Mouse (Mus musculus): ENCODE data around the gene Timp1. TPM values are rescaled to one million over a fixed set of nuclear protein-coding genes. Genes with fewer than 3 reads are reported as not detected.
A peak's percentile ranks its signal among the peaks of the same experiment; 100 is the strongest.

The Timp1 gene
- 20.2 and 26.5 TPM in 2 replicates for polyA plus RNA-seq (2015; fragmentation: Nextera tagmentation; extraction: Ambion mirVana)

DNA sequence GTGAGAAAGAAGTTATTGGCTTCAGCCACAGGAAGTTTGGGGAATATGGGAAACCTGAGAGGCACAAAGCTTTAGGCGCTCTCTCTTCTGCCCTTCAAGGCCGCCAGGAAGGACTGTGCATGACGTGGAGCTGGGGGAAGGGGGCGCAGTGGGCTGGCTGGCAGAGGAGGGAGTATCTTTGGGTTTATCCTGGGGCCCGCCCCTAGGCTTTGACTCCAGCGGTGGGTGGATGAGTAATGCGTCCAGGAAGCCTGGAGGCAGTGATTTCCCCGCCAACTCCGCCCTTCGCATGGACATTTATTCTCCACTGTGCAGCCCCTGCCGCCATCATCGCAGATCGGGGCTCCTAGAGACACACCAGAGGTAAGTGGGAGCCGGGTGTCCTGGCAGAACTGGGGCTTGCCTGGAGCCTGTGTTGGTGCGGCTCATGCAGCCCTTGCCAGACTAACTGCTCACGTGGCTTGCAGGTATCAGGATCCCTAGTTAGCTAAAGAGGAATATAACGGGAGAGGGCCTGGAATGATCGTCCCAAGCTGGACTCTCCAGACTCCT, at the start of gene Timp1:
Gene Timp1, plus strand, starts transcription at position 205 of the 552 bp plus-strand sequence.
- Histone ChIP-seq H3K4me3 (ENCODE audit: low read depth, low read length) (peak within 1 kb of the TSS; percentile 26), H3K27me3 (replicated peaks; ENCODE audit: insufficient read depth, low read length) (no peaks in the 10 kb centered on the region), H3K9ac (replicated peaks; ENCODE audit: low read depth) (no peak within 1 kb of the TSS), H3K4me2 (replicated peaks; ENCODE audit: low read depth, low read length) (peak within 1 kb of the TSS; percentile 48), H3K27ac (ENCODE audit: low read length) (no peak within 1 kb of the TSS), H3K9me3 (ENCODE audit: low read length) (no peaks in the 10 kb centered on the region), H3K4me1 (ENCODE audit: insufficient read depth, low read depth, low read length) (no peaks in the 10 kb centered on the region), H3K36me3 (ENCODE audit: insufficient read depth, low read length) (no peaks in the 10 kb centered on the region)
- TF ChIP-seq CTCF (IDR thresholded peaks at IDR 0.05) (peak; percentile 45), EP300 (IDR thresholded peaks at IDR 0.05) (no peak)
- WGBS, result 13% methylated on average over 16 of the region's 18 CpGs
- ATAC-seq (peak; percentile 96), DNase-seq (ENCODE audit: low spot score) (peak; percentile 74)

DNA sequence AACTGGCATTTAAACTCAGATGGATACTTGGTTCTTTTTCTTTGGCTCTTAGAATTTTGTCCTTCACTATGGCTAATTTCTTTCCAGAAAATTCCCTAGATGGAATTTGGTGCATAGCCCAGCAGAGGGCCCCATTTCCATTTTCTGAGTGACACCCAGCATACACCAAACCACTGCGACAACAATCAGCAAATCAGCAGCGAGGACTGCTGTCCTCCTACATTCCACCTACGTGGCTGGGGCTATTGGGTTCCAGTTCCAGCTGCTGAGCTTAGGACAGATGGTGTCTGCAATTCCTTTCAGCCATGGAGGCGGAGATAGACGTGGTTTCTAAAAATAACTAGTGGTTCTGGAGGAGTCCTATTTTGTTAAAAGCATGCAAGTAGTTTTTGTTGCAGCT, 41.0 kb upstream of the Timp1 start:
- ATAC-seq (peak; percentile 97), DNase-seq (ENCODE audit: low spot score) (peak; percentile 84)
- Histone ChIP-seq H3K27ac (ENCODE audit: low read length) (0 out of 2 replicates have a peak overlapping the region, but pooled peaks have one; percentile 32), H3K4me3 (ENCODE audit: low read depth, low read length) (no peak overlapping the region), H3K4me1 (ENCODE audit: insufficient read depth, low read depth, low read length) (no peaks in the 10 kb centered on the region), H3K9ac (replicated peaks; ENCODE audit: low read depth) (no peak overlapping the region), H3K27me3 (replicated peaks; ENCODE audit: insufficient read depth, low read length) (no peaks in the 10 kb centered on the region), H3K4me2 (replicated peaks; ENCODE audit: low read depth, low read length) (no peak overlapping the region), H3K9me3 (ENCODE audit: low read length) (no peaks in the 10 kb centered on the region), H3K36me3 (ENCODE audit: insufficient read depth, low read length) (no peaks in the 10 kb centered on the region)
- TF ChIP-seq EP300 (IDR thresholded peaks at IDR 0.05) (no peak), CTCF (IDR thresholded peaks at IDR 0.05) (peak; percentile 66)
- 21% methylated on average over 5 of the region's 5 CpGs for WGBS

DNA sequence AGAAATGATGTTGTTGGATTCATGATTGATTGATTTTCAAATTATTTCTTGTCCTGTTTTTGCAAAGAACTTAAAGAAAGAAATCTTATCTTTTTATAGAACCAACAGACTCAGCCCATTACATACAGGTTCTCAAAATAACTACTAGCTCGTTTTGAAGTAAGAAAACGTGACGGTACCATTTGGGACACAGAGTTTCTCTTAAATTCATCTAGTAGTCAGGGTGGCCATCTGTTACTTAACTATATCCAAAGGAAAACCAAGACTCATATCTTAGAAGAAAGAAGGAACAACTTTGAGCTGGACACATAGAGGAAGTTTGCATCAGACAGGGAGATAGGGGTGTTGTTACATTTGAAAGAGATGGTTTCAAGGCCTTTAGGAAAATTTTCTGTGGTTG, 22.7 kb upstream of the Timp1 start:
- WGBS, result 87% methylated on average over 3 of the region's 3 CpGs

DNA sequence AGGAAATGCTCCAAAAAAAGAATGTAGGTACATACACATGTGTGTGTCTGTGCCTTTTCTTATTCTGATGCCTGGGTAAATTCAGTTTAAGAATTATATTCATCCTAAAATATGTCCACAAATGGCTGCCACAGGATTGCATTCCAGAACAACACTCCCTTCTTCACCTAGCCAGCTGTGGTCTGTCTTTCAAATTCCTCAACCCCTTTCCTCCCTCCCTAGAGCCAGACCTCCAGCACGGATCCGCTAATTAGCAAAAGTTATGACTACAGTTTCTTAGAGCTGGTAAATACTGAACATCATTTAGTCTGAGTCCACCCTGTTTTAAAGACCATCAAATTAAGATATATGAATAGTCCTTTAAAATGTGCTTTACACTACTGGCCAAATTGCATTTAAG, 22.1 kb upstream of the Timp1 start:
- no peak overlapping the region for H3K9ac ChIP-seq (replicated peaks; ENCODE audit: low read depth)
- H3K4me3 ChIP-seq (ENCODE audit: low read depth, low read length), result peak overlapping the region; percentile 15; the same call in 1 of the 2 replicates
- H3K27me3 ChIP-seq (replicated peaks; ENCODE audit: insufficient read depth, low read length), result no peaks in the 10 kb centered on the region
- WGBS, result 19% methylated on average over 2 of the region's 2 CpGs
- peaks cover 4% of the 10 kb centered on the region; the same call in 1 of the 2 replicates for H3K36me3 ChIP-seq (ENCODE audit: insufficient read depth, low read length)
- peak overlapping the region; percentile 35 for H3K4me2 ChIP-seq (replicated peaks; ENCODE audit: low read depth, low read length)
- H3K27ac ChIP-seq (ENCODE audit: low read length), result peak overlapping the region; percentile 47; the same call in 1 of the 2 replicates
- H3K4me1 ChIP-seq (ENCODE audit: insufficient read depth, low read depth, low read length), result no peaks in the 10 kb centered on the region
- no peak for DNase-seq (ENCODE audit: low spot score)
- TF ChIP-seq EP300 (IDR thresholded peaks at IDR 0.05) (no peak), CTCF (IDR thresholded peaks at IDR 0.05) (no peak)
- ATAC-seq, result no peak
- no peaks in the 10 kb centered on the region for H3K9me3 ChIP-seq (ENCODE audit: low read length)

More for the DNA sequence above, 22.7 kb upstream of the Timp1 start:
- no peak overlapping the region for H3K4me3 ChIP-seq (ENCODE audit: low read depth, low read length)
- H3K4me1 ChIP-seq (ENCODE audit: insufficient read depth, low read depth, low read length), result no peaks in the 10 kb centered on the region
- no peak overlapping the region for H3K4me2 ChIP-seq (replicated peaks; ENCODE audit: low read depth, low read length)
- H3K9me3 ChIP-seq (ENCODE audit: low read length), result no peaks in the 10 kb centered on the region
- no peak for DNase-seq (ENCODE audit: low spot score)
- H3K27me3 ChIP-seq (replicated peaks; ENCODE audit: insufficient read depth, low read length), result no peaks in the 10 kb centered on the region
- no peak overlapping the region for H3K9ac ChIP-seq (replicated peaks; ENCODE audit: low read depth)
- peaks cover 4% of the 10 kb centered on the region; the same call in 1 of the 2 replicates for H3K36me3 ChIP-seq (ENCODE audit: insufficient read depth, low read length)
- TF ChIP-seq EP300 (IDR thresholded peaks at IDR 0.05), result no peak
- no peak for TF ChIP-seq CTCF (IDR thresholded peaks at IDR 0.05)
- ATAC-seq, result no peak
- H3K27ac ChIP-seq (ENCODE audit: low read length), result no peak overlapping the region

DNA sequence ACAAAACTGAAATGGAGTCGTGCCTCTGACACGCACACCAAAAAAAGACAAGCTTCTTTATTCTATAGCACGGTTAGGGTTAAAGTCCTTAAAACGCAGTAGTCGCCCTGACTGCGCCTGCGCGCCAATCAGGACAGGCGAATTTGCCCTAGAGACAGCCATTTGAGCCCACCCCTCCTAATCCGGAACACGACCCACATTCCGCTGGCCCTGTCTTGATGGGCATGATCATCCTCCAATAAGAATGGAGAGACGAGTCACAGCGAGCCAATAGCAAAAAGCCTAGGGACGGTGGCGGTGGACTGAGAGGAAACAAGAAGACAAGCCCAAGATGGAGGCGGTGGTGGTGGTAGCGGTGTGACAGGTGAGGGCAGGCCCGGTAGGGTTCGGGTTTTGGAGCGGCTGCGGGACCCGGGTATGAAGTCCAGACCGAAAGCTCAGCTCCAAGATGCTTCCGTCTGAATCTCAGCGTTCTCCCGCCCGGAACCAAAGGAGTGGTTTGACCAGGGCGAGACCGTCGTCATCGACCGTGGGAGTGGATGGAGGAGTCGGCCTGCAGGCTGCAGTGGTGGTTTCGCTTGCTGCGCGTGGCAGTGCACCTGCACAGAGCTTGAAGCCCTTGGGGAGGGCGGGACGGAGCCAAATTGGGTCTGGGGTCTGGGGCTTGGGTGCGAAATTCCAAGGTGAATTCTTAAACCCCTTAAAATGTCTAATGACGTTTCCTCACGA, 21.5 kb upstream of the Timp1 start:
- H3K4me2 ChIP-seq (replicated peaks; ENCODE audit: low read depth, low read length), result peak overlapping the region; percentile 60
- peak overlapping the region; percentile 53 for H3K4me3 ChIP-seq (ENCODE audit: low read depth, low read length)
- peak overlapping the region; percentile 41 for H3K9ac ChIP-seq (replicated peaks; ENCODE audit: low read depth)
- H3K27me3 ChIP-seq (replicated peaks; ENCODE audit: insufficient read depth, low read length), result no peaks in the 10 kb centered on the region
- peaks cover 4% of the 10 kb centered on the region; the same call in 1 of the 2 replicates for H3K36me3 ChIP-seq (ENCODE audit: insufficient read depth, low read length)
- peak; percentile 95 for DNase-seq (ENCODE audit: low spot score)
- H3K4me1 ChIP-seq (ENCODE audit: insufficient read depth, low read depth, low read length), result no peaks in the 10 kb centered on the region
- H3K9me3 ChIP-seq (ENCODE audit: low read length), result no peaks in the 10 kb centered on the region
- no peak for TF ChIP-seq EP300 (IDR thresholded peaks at IDR 0.05)
- TF ChIP-seq CTCF (IDR thresholded peaks at IDR 0.05), result no peak
- 13% methylated on average over 40 of the region's 42 CpGs for WGBS
- peak overlapping the region; percentile 47; the same call in 1 of the 2 replicates for H3K27ac ChIP-seq (ENCODE audit: low read length)
- ATAC-seq, result peak; percentile 99

DNA sequence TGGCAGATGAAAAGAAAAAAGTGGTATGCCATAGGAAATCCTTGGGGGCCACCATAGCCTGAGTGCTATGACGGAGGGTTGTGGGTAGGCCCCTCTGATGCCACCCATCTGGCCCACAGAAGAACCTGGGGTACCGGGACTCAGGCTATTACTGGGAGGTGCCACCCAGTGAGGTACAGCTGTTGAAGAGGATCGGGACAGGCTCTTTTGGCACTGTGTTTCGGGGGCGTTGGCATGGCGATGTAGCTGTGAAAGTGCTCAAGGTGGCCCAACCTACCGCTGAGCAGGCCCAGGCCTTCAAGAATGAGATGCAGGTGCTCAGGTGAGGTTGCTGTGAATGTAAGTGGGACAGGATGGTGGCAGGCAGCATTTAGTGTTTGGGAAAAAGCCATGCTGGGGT, 16.2 kb upstream of the Timp1 start:
- no peak for ATAC-seq
- TF ChIP-seq EP300 (IDR thresholded peaks at IDR 0.05) (no peak), CTCF (IDR thresholded peaks at IDR 0.05) (no peak)
- 88% methylated on average over 7 of the region's 7 CpGs for whole genome bisulfite sequencing

More for the DNA sequence above, 16.2 kb upstream of the Timp1 start:
- Histone ChIP-seq H3K9ac (replicated peaks; ENCODE audit: low read depth) (no peak overlapping the region), H3K27me3 (replicated peaks; ENCODE audit: insufficient read depth, low read length) (no peaks in the 10 kb centered on the region), H3K27ac (ENCODE audit: low read length) (no peak overlapping the region), H3K4me3 (ENCODE audit: low read depth, low read length) (no peak overlapping the region), H3K4me2 (replicated peaks; ENCODE audit: low read depth, low read length) (no peak overlapping the region), H3K36me3 (ENCODE audit: insufficient read depth, low read length) (peaks cover 4% of the 10 kb centered on the region; the same call in 1 of the 2 replicates), H3K4me1 (ENCODE audit: insufficient read depth, low read depth, low read length) (no peaks in the 10 kb centered on the region), H3K9me3 (ENCODE audit: low read length) (no peaks in the 10 kb centered on the region)
- no peak for DNase-seq (ENCODE audit: low spot score)

Data from lung, postnatal 0 days (tissue).